Mouse (Mus musculus): ENCODE data around the gene Sptbn2. TPM values are rescaled to one million over a fixed set of nuclear protein-coding genes. Genes with fewer than 3 reads are reported as not detected.
A peak's percentile ranks its signal among the peaks of the same experiment; 100 is the strongest.

Gene Sptbn2
- polyA plus RNA-seq, 1 experiment from 2014 or later, result 0.75 TPM

DNA sequence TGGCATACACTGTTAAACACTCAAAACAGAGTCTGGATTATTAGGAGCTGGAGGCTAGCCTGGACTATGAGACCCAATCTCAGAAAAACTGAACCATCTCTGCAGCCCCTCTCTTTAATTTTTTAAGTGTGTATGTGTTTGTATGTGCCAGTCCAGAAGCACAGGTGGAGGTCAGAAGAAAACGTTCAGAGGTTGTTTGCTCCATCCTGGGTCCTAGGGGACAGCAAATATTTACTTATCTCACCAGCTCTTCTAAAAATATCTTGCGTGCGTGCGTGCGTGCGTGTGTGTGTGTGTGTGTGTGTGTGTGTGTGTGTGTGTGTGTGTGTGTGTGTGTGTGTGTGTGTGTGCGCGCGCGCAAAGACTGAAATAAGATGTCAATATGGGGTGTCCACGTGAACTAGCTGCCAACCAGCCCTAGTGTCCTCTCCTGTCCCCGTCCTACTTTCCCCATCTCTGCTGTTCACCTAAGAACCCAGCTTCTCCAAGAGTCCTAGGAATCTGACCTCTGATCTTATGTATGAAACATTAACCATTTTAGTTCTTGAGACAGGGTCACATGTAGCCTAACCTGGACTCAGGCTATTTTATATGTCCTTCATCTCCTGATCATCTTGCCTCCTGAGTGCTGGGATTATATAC, 56.7 kb downstream of the Sptbn2 start:
- DNase-seq (ENCODE audit: low spot score), result no peak
- Histone ChIP-seq H3K36me3 (ENCODE audit: control insufficient read depth, insufficient read depth, low read length) (peaks cover 34% of the 10 kb centered on the region), H3K27ac (ENCODE audit: low read depth, low read length) (no peak overlapping the region), H3K9ac (ENCODE audit: low read depth, low read length) (no peak overlapping the region), H3K9me3 (ENCODE audit: control insufficient read depth, low read length) (no peaks in the 10 kb centered on the region), H3K4me1 (replicated peaks; ENCODE audit: control insufficient read depth, insufficient read depth, low read length) (no peaks in the 10 kb centered on the region), H3K4me2 (no peak overlapping the region), H3K4me3 (ENCODE audit: low read depth, low read length) (no peak overlapping the region), H3K27me3 (replicated peaks; ENCODE audit: control insufficient read depth, insufficient read depth, low read length) (no peaks in the 10 kb centered on the region)
- no peak for ATAC-seq (replicated peaks; ENCODE audit: low FRiP score)
- 85% methylated on average over 12 of the region's 12 CpGs for WGBS

DNA sequence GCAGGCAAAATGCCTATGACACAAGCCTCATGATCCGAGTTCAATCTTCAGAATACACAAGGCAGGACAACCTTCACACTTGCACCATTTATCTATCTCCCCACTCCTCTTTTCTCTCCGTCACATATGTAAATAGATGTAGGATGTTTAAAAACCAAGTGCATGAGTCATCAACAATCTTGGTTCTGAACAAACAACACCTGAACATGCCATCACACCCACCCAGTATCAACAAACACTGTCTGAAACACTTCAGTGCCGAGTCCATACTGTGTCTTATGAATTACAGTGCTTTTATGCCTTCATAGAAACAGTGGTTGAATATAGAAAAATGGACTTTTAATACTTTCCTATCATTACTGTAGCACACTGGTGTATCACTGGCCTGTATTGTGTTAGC, 61.8 kb downstream of the Sptbn2 start:
- WGBS, result 86% methylated on average over 3 of the region's 3 CpGs
- no peak for ATAC-seq (replicated peaks; ENCODE audit: low FRiP score)
- H3K27me3 ChIP-seq (replicated peaks; ENCODE audit: control insufficient read depth, insufficient read depth, low read length), result no peaks in the 10 kb centered on the region

DNA sequence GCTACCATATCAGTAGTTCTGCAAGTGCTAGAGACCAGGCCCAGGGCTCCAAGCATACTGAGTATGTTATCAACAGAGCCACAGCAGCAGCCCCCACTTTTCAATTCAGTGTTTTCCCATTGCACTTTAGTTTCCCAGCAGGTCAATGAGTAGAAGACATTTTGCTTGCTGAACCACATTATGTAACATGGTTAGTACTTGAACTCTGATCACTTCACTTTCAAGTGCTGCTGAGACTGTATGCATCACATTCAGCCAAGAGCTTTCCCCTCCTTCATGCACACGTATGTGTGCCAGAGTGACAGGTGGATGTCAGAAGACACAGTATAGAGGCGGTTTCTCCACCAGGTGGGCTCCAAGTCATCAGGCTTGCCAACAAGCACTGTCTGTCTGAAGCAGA, 71.9 kb downstream of the Sptbn2 start:
- ATAC-seq (replicated peaks; ENCODE audit: low FRiP score) (no peak), DNase-seq (ENCODE audit: low spot score) (no peak)
- no peaks in the 10 kb centered on the region for H3K9me3 ChIP-seq (ENCODE audit: control insufficient read depth, low read length)
- no peak overlapping the region for H3K4me2 ChIP-seq
- H3K36me3 ChIP-seq (ENCODE audit: control insufficient read depth, insufficient read depth, low read length), result peaks cover 26% of the 10 kb centered on the region
- 94% methylated on average over 2 of the region's 2 CpGs for WGBS
- H3K27me3 ChIP-seq (replicated peaks; ENCODE audit: control insufficient read depth, insufficient read depth, low read length), result no peaks in the 10 kb centered on the region
- H3K9ac ChIP-seq (ENCODE audit: low read depth, low read length), result no peak overlapping the region
- no peaks in the 10 kb centered on the region; the same call in 1 of the 2 replicates for H3K4me1 ChIP-seq (replicated peaks; ENCODE audit: control insufficient read depth, insufficient read depth, low read length)
- no peak overlapping the region for H3K4me3 ChIP-seq (ENCODE audit: low read depth, low read length)
- H3K27ac ChIP-seq (ENCODE audit: low read depth, low read length), result no peak overlapping the region

More for the DNA sequence above, 61.8 kb downstream of the Sptbn2 start:
- Histone ChIP-seq H3K4me2 (no peak overlapping the region), H3K36me3 (ENCODE audit: control insufficient read depth, insufficient read depth, low read length) (peaks cover 20% of the 10 kb centered on the region), H3K9me3 (ENCODE audit: control insufficient read depth, low read length) (no peaks in the 10 kb centered on the region), H3K4me1 (replicated peaks; ENCODE audit: control insufficient read depth, insufficient read depth, low read length) (no peaks in the 10 kb centered on the region), H3K27ac (ENCODE audit: low read depth, low read length) (no peak overlapping the region), H3K4me3 (ENCODE audit: low read depth, low read length) (no peak overlapping the region), H3K9ac (ENCODE audit: low read depth, low read length) (no peak overlapping the region)
- DNase-seq (ENCODE audit: low spot score), result no peak

DNA sequence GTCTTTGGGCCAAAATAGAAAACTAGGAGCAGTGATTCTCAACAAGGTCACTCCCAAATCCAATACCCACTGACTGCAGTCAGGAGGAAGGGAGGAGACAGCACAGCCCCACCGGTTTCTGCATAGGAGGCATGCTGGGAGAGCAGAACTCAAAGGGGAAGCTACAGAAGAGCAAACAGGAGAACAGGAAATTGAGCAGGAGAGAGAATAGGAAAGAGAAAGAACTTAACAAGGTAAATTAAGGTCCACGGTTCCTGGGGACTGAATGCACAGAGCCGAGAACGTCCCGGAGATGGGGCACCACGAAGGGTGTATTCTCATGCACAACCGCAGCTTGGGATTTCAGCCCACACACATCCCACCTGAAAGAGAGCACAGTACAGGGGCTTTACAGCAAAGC, 74.2 kb downstream of the Sptbn2 start:
- Histone ChIP-seq H3K9ac (ENCODE audit: low read depth, low read length) (no peak overlapping the region), H3K36me3 (ENCODE audit: control insufficient read depth, insufficient read depth, low read length) (peaks cover 30% of the 10 kb centered on the region), H3K9me3 (ENCODE audit: control insufficient read depth, low read length) (no peaks in the 10 kb centered on the region), H3K4me1 (replicated peaks; ENCODE audit: control insufficient read depth, insufficient read depth, low read length) (no peaks in the 10 kb centered on the region; the same call in none of the 2 replicates), H3K4me2 (no peak overlapping the region), H3K27ac (ENCODE audit: low read depth, low read length) (no peak overlapping the region), H3K4me3 (ENCODE audit: low read depth, low read length) (no peak overlapping the region), H3K27me3 (replicated peaks; ENCODE audit: control insufficient read depth, insufficient read depth, low read length) (no peaks in the 10 kb centered on the region)
- WGBS, result 82% methylated on average over 7 of the region's 7 CpGs
- ATAC-seq (replicated peaks; ENCODE audit: low FRiP score), result no peak
- DNase-seq (ENCODE audit: low spot score), result no peak

DNA sequence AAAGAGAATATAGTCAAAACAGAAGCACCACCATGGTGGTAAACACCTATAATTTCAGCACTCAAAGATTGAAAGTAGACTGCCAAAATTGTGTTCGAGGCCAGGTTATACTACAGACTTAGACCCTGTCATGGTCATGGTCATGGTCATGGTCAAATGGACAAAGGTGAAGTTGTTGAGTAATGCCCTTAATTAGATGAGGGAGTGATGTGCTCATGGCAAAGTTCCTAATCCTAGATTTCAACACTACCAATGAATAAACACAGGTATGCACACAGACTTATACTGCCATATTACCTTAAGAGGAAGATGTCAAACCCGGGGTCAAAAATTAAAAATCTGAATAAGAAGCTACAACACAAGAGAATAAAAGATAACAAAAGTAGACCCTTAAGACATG, 75.3 kb downstream of the Sptbn2 start:
- peaks cover 38% of the 10 kb centered on the region for H3K36me3 ChIP-seq (ENCODE audit: control insufficient read depth, insufficient read depth, low read length)
- H3K27ac ChIP-seq (ENCODE audit: low read depth, low read length), result no peak overlapping the region
- ATAC-seq (replicated peaks; ENCODE audit: low FRiP score) (no peak), DNase-seq (ENCODE audit: low spot score) (no peak)
- H3K9ac ChIP-seq (ENCODE audit: low read depth, low read length), result no peak overlapping the region
- no peak overlapping the region for H3K4me3 ChIP-seq (ENCODE audit: low read depth, low read length)
- no peaks in the 10 kb centered on the region for H3K27me3 ChIP-seq (replicated peaks; ENCODE audit: control insufficient read depth, insufficient read depth, low read length)
- no peaks in the 10 kb centered on the region for H3K9me3 ChIP-seq (ENCODE audit: control insufficient read depth, low read length)
- H3K4me2 ChIP-seq, result no peak overlapping the region
- WGBS, result 86% methylated on average over 2 of the region's 2 CpGs
- peaks cover 7% of the 10 kb centered on the region for H3K4me1 ChIP-seq (replicated peaks; ENCODE audit: control insufficient read depth, insufficient read depth, low read length)

DNA sequence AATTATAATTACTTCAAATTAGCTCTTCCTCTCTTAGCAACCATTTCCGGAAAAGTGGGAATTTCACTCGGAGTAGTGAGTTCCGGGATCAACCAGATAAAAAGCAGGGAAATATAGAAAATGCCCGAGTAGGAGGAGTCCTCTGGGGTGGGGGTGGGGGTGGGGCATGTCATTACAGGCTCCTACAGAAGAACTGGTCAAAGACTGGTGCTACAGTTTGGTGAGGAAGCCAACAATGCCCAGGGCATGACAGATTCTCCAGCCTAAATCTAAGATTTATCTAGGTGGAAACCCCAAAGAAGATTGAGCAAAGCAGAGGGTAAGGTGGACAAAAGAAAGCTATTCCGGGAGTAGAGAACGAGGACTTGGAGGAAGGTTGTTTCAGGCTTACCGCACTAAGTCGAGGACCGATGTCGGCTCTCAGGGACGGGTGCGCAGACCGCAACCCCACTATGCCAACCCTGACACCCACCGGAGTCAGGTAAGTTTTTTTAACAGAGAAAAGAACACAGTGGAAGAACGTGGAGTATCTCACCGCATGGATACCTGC, 82.4 kb downstream of the Sptbn2 start:
- WGBS, result 0% methylated on average over 16 of the region's 16 CpGs

DNA sequence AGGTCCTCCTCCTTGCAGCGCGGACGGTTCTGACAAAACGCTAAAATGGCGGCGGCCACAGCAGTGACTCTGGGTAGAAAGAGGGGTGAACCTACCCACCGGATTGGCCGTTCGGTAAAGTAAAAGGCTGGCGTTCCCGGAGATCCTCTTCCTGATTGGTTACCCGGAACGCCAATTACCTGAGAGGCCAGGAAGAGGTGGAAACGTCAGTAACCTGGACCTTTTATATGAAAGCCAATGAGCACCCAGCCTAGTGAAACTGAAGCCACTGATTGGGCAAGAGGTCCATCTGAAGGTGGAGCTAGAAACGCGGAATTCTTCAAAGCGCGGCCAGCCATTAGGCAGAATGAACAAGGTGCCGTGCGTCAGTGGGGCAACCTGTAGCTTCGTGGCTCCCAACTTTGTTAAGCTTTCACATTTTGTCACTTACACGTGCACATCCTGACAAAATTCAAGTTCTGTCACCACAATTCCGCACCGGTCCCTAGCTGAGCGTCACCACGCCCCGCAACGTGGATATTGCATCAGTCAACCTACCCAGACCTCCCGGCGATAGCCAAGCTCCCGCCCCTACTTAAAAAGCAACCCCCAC, 83.0 kb downstream of the Sptbn2 start, which contains the start of gene Rbm4:
Rbm4 (minus strand) TSS at position 71 of the 592 bp plus-strand sequence.
- peak; percentile 91 for DNase-seq (ENCODE audit: low spot score)
- Histone ChIP-seq H3K4me1 (replicated peaks; ENCODE audit: control insufficient read depth, insufficient read depth, low read length) (peaks cover 38% of the 10 kb centered on the region), H3K9ac (ENCODE audit: low read depth, low read length) (peak within 1 kb of the TSS; percentile 84), H3K27me3 (replicated peaks; ENCODE audit: control insufficient read depth, insufficient read depth, low read length) (no peaks in the 10 kb centered on the region), H3K27ac (ENCODE audit: low read depth, low read length) (peak within 1 kb of the TSS; percentile 79), H3K36me3 (ENCODE audit: control insufficient read depth, insufficient read depth, low read length) (peaks cover 30% of the 10 kb centered on the region), H3K4me2 (peak within 1 kb of the TSS; percentile 88), H3K9me3 (ENCODE audit: control insufficient read depth, low read length) (no peaks in the 10 kb centered on the region), H3K4me3 (ENCODE audit: low read depth, low read length) (peak within 1 kb of the TSS; percentile 69)
- WGBS, result under 1% methylated on average over 31 of the region's 31 CpGs
- peak; percentile 97 for ATAC-seq (replicated peaks; ENCODE audit: low FRiP score)

More for the DNA sequence above, 82.4 kb downstream of the Sptbn2 start:
- Histone ChIP-seq H3K27me3 (replicated peaks; ENCODE audit: control insufficient read depth, insufficient read depth, low read length) (no peaks in the 10 kb centered on the region), H3K4me3 (ENCODE audit: low read depth, low read length) (peak overlapping the region; percentile 69), H3K4me1 (replicated peaks; ENCODE audit: control insufficient read depth, insufficient read depth, low read length) (peaks cover 38% of the 10 kb centered on the region), H3K9ac (ENCODE audit: low read depth, low read length) (peak overlapping the region; percentile 84), H3K36me3 (ENCODE audit: control insufficient read depth, insufficient read depth, low read length) (peaks cover 28% of the 10 kb centered on the region), H3K27ac (ENCODE audit: low read depth, low read length) (peak overlapping the region; percentile 79), H3K4me2 (peak overlapping the region; percentile 88), H3K9me3 (ENCODE audit: control insufficient read depth, low read length) (no peaks in the 10 kb centered on the region)
- ATAC-seq (replicated peaks; ENCODE audit: low FRiP score), result peak; percentile 54
- no peak for DNase-seq (ENCODE audit: low spot score)

DNA sequence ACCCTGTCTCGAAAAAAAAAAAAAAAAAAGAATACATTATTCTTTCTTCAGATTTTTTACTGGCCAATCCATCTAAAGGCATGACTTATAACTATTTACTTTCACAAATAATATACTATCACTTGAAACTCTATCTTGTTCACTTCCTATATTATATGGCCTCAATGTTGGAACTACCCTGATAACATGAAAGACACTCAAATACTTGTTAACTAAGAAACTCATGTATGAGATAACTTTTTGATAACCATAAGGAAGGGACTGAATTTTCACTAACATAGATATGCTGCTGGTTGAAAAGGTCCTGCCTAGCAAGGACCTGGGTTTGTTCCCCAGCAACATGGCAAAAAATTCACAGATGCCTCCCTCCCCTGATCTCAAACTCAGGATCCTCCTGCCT, 85.0 kb downstream of the Sptbn2 start:
- Histone ChIP-seq H3K36me3 (ENCODE audit: control insufficient read depth, insufficient read depth, low read length) (peaks cover 32% of the 10 kb centered on the region), H3K27ac (ENCODE audit: low read depth, low read length) (peak overlapping the region; percentile 14; the same call in 1 of the 2 replicates), H3K4me2 (no peak overlapping the region), H3K9me3 (ENCODE audit: control insufficient read depth, low read length) (no peaks in the 10 kb centered on the region), H3K9ac (ENCODE audit: low read depth, low read length) (no peak overlapping the region), H3K4me1 (replicated peaks; ENCODE audit: control insufficient read depth, insufficient read depth, low read length) (peaks cover 31% of the 10 kb centered on the region), H3K4me3 (ENCODE audit: low read depth, low read length) (no peak overlapping the region), H3K27me3 (replicated peaks; ENCODE audit: control insufficient read depth, insufficient read depth, low read length) (no peaks in the 10 kb centered on the region)
- ATAC-seq (replicated peaks; ENCODE audit: low FRiP score) (no peak), DNase-seq (ENCODE audit: low spot score) (no peak)
- 75% methylated on average over 1 of the region's 1 CpGs for WGBS
